Mouse (Mus musculus): ENCODE measurements at regions not wholly inside any gene's neighbourhood (a gene's known extent, or its start where the extent isn't known, plus 50 kb on each side); places are given as distances from the start of the nearest gene placed in this dataset.
"Not testable (repeated sequence)": the region's sequence is repeated elsewhere in the genome, so short reads cannot be mapped to it uniquely, and the experiment has no call there.

DNA sequence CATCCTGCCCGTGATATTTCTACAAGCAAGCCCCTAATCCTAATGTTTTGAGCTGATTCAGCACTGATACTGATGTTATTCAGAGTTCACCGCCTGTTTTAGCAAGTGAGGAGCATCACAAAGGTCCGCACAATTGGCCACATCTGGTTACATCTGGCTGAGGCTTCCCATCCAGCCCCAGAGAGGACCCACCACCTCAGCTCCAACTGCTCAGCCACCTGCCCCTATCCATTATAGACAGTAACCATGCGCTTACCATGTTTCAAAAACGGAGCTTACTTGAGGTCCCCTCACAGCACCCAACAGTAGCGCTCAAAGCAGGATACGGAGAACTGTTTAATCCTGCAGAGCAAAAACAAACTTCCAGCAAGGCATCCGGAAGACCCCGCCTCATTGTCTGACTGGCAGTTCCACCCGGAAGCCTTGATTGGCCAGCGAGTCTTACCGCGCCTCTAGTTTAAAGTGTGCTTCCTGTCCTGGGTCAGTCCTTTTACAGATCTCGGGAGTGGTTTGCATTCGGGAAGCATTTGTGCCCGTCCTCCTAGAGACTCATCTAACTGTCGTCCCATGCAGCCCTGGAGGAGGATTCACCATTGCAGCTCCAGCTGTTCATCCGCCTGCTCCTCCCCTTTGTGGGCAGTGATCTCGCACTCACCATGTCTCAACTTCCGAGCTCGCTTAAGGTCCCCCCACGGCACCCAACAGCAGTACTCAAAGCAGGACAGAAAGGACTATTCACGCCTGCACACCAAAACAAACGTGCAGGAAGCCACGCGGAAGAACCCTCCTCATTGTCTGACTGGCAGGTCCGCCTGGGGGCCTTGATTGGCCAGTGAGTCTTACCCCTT lies 69.9 kb upstream of the Zfp825 start:
- DNase-seq = peak; percentile 65

DNA sequence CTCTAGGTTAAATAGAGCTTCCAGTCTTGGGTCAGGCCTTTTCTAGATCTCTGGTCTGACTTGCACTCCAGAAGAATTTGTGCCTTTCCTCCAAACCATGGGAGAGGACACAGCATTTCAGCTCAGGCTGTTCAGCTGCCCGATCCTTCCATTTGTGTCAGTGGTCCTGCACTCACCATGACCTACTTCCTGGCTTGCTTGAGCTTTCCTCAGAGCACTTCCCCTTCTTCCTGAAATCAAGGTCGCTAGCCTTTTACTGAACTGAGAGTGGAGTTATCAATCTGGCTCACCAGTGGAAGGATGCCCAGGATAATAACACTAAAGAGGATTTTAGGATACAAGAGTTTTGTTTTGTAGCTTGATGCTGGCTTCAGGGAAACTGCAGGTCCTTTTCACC lies 70.5 kb upstream of the Zfp825 start:
- DNase-seq = not testable (repeated sequence)

DNA sequence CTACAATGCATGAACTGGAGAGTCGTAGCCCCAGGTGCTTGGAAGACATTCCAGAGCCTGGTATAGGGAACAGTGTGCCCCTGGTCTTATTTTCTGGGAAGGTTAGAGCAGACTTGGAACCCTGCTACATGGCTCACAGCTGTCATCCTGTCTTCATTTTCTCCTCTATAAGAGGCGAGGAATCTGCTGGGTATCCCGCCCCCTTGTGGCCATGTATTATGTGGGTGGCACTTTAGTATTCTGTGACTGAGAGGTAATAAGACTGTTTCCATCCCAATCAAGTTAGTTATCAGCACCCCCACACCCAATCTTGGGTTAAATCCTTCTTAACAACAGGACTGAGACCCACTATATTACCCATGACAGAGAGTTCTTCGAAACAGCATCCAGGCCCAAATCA lies 69.4 kb upstream of the Erap1 start:
- not testable (repeated sequence) for DNase-seq
